Mouse (Mus musculus): ENCODE measurements around the gene Rhbdf2.

The Rhbdf2 gene

GRCm38 (mm10) chr11:116548780-116549179, 78.0 kb downstream of the Rhbdf2 start:
- DNase-seq, result no peak
